Mouse (Mus musculus): ENCODE measurements around the gene Ipo13. TPM values are rescaled to one million over a fixed set of nuclear protein-coding genes. Genes with fewer than 3 reads are reported as not detected.

Gene Ipo13
- polyA plus RNA-seq, 2 experiments, result 38.8 to 63.4 TPM

DNA sequence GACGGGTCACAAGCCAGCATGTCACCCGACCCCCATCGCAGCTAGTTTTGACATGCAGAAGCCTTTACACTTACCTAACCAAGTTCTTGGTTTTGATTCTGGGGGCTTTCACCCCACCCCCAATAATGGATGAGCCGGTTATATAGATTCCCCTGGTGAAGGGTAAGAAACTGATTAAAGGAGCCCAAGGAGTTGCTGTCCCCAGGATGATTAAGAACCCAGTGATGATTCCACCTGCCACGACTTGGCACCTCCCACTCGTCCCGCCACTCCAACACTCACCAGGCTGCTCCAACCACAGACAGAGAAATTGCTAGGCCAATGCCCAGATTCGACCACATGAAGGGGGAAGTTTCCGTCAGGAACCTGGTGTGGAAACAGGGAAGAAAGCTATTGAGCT is 28.8 kb downstream of the Ipo13 start:
- Histone ChIP-seq H3K9me3 (ENCODE audit: control insufficient read depth, low read length) (no peaks in the 10 kb centered on the region), H3K27ac (replicated peaks; ENCODE audit: low read depth, low read length) (no peak overlapping the region), H3K4me2 (replicated peaks; ENCODE audit: low read depth, low read length, severe bottlenecking) (peak overlapping the region; percentile 93), H3K36me3 (ENCODE audit: control insufficient read depth, insufficient read depth, low read length) (peaks cover 37% of the 10 kb centered on the region), H3K4me3 (replicated peaks; ENCODE audit: low read length) (peak overlapping the region; percentile 94), H3K4me1 (ENCODE audit: control insufficient read depth, insufficient read depth, low read length) (peaks cover 17% of the 10 kb centered on the region), H3K27me3 (ENCODE audit: control insufficient read depth, insufficient read depth, low read length) (no peaks in the 10 kb centered on the region), H3K9ac (ENCODE audit: low read depth, low read length, severe bottlenecking) (peak overlapping the region; percentile 67; the same call in 1 of the 2 replicates)
- no peak for TF ChIP-seq POLR2A (IDR thresholded peaks at IDR 0.05; ENCODE audit: borderline replicate concordance, extremely low read depth, insufficient read depth, insufficient read length)
- ATAC-seq (ENCODE audit: low FRiP score, low read depth), result no peak
- no peak for DNase-seq (ENCODE audit: low spot score)
- WGBS, result 80% methylated on average over 9 of the region's 9 CpGs

DNA sequence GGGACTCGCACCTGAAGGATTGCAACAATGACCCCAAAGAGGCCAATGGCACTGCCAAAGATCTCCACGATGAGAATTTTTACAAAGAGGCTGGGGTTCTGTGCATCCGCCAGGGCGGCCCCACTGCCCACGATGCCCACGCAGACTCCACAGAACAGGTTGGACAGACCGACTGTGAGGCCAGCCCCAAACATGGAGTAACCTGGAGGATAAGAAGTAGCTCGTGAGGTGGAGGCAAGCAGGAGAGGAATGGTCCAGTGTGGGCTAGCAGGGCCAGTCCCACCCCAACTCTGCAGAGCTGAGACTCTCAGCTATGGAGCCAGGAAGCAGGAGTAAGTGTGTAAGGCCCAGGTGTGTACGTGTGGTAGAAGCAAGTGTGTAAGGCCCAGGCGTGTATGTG is 29.7 kb downstream of the Ipo13 start:
- TF ChIP-seq POLR2A (IDR thresholded peaks at IDR 0.05; ENCODE audit: borderline replicate concordance, extremely low read depth, insufficient read depth, insufficient read length), result no peak

DNA sequence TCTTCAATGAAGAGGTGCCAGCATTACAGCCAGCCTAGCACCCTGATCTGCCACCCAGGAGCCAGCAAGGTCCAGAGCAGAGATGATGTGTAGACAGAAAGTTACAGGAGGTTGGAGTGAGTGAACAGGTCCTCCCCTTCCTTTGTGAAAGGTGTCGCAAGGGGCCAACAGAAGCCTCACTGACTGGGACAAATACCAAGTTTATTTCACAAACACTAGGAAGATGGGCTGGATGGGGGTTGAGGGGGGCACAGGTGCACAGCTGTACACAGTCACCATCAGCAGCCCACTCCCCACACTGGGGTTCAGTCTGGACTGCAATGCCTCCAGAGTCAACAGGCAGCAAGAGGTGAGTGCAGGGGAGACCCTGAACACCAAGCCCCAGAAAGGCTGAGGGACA is 30.7 kb downstream of the Ipo13 start:
- Histone ChIP-seq H3K4me2 (replicated peaks; ENCODE audit: low read depth, low read length, severe bottlenecking) (peak overlapping the region; percentile 83), H3K9ac (ENCODE audit: low read depth, low read length, severe bottlenecking) (0 out of 2 replicates have a peak overlapping the region, but pooled peaks have one; percentile 9), H3K4me3 (replicated peaks; ENCODE audit: low read length) (peak overlapping the region; percentile 79), H3K36me3 (ENCODE audit: control insufficient read depth, insufficient read depth, low read length) (peaks cover 44% of the 10 kb centered on the region), H3K27me3 (ENCODE audit: control insufficient read depth, insufficient read depth, low read length) (no peaks in the 10 kb centered on the region), H3K9me3 (ENCODE audit: control insufficient read depth, low read length) (no peaks in the 10 kb centered on the region), H3K27ac (replicated peaks; ENCODE audit: low read depth, low read length) (no peak overlapping the region), H3K4me1 (ENCODE audit: control insufficient read depth, insufficient read depth, low read length) (peaks cover 14% of the 10 kb centered on the region)
- no peak for ATAC-seq (ENCODE audit: low FRiP score, low read depth)
- TF ChIP-seq POLR2A (IDR thresholded peaks at IDR 0.05; ENCODE audit: borderline replicate concordance, extremely low read depth, insufficient read depth, insufficient read length), result no peak
- no peak for DNase-seq (ENCODE audit: low spot score)
- WGBS, result 92% methylated on average over 1 of the region's 1 CpGs

More for the DNA sequence above, 29.7 kb downstream of the Ipo13 start:
- H3K4me1 ChIP-seq (ENCODE audit: control insufficient read depth, insufficient read depth, low read length), result peaks cover 14% of the 10 kb centered on the region
- H3K4me3 ChIP-seq (replicated peaks; ENCODE audit: low read length), result no peak overlapping the region
- no peak overlapping the region for H3K27ac ChIP-seq (replicated peaks; ENCODE audit: low read depth, low read length)
- H3K9ac ChIP-seq (ENCODE audit: low read depth, low read length, severe bottlenecking), result no peak overlapping the region
- ATAC-seq (ENCODE audit: low FRiP score, low read depth), result no peak
- no peak overlapping the region for H3K4me2 ChIP-seq (replicated peaks; ENCODE audit: low read depth, low read length, severe bottlenecking)
- H3K9me3 ChIP-seq (ENCODE audit: control insufficient read depth, low read length), result no peaks in the 10 kb centered on the region
- 93% methylated on average over 10 of the region's 10 CpGs for WGBS
- peaks cover 42% of the 10 kb centered on the region for H3K36me3 ChIP-seq (ENCODE audit: control insufficient read depth, insufficient read depth, low read length)
- DNase-seq (ENCODE audit: low spot score), result no peak
- no peaks in the 10 kb centered on the region for H3K27me3 ChIP-seq (ENCODE audit: control insufficient read depth, insufficient read depth, low read length)

GRCm38 (mm10) chr4:117882701-117883691 is 31.8 kb downstream of the Ipo13 start, which contains the start of gene B4galt2:
B4galt2 (minus strand) TSS chr4:117883487.
- Histone ChIP-seq H3K27me3 (ENCODE audit: control insufficient read depth, insufficient read depth, low read length) (no peaks in the 10 kb centered on the region), H3K4me3 (replicated peaks; ENCODE audit: low read length) (peak within 1 kb of the TSS; percentile 79), H3K9ac (ENCODE audit: low read depth, low read length, severe bottlenecking) (peak within 1 kb of the TSS; percentile 87), H3K4me2 (replicated peaks; ENCODE audit: low read depth, low read length, severe bottlenecking) (peak within 1 kb of the TSS; percentile 83), H3K36me3 (ENCODE audit: control insufficient read depth, insufficient read depth, low read length) (peaks cover 53% of the 10 kb centered on the region), H3K9me3 (ENCODE audit: control insufficient read depth, low read length) (no peaks in the 10 kb centered on the region), H3K4me1 (ENCODE audit: control insufficient read depth, insufficient read depth, low read length) (peaks cover 14% of the 10 kb centered on the region), H3K27ac (replicated peaks; ENCODE audit: low read depth, low read length) (peak within 1 kb of the TSS; percentile 76)
- DNase-seq (ENCODE audit: low spot score), result peak; percentile 67
- TF ChIP-seq POLR2A (IDR thresholded peaks at IDR 0.05; ENCODE audit: borderline replicate concordance, extremely low read depth, insufficient read depth, insufficient read length), result 0 out of 2 replicates have a peak, but pooled peaks have one; percentile 30
- under 1% methylated on average over 38 of the region's 103 CpGs for WGBS
- peak; percentile 56 for ATAC-seq (ENCODE audit: low FRiP score, low read depth)

GRCm38 (mm10) chr4:117878703-117879102 is 36.1 kb downstream of the Ipo13 start:
- no peak for TF ChIP-seq POLR2A (IDR thresholded peaks at IDR 0.05; ENCODE audit: borderline replicate concordance, extremely low read depth, insufficient read depth, insufficient read length)
- ATAC-seq (ENCODE audit: low FRiP score, low read depth) (no peak), DNase-seq (ENCODE audit: low spot score) (no peak)
- peaks cover 55% of the 10 kb centered on the region for H3K36me3 ChIP-seq (ENCODE audit: control insufficient read depth, insufficient read depth, low read length)
- H3K27ac ChIP-seq (replicated peaks; ENCODE audit: low read depth, low read length), result no peak overlapping the region
- H3K4me3 ChIP-seq (replicated peaks; ENCODE audit: low read length), result no peak overlapping the region
- 75% methylated on average over 5 of the region's 5 CpGs for WGBS
- no peaks in the 10 kb centered on the region for H3K27me3 ChIP-seq (ENCODE audit: control insufficient read depth, insufficient read depth, low read length)
- no peaks in the 10 kb centered on the region for H3K9me3 ChIP-seq (ENCODE audit: control insufficient read depth, low read length)
- no peak overlapping the region for H3K4me2 ChIP-seq (replicated peaks; ENCODE audit: low read depth, low read length, severe bottlenecking)
- H3K4me1 ChIP-seq (ENCODE audit: control insufficient read depth, insufficient read depth, low read length), result peaks cover 8% of the 10 kb centered on the region; the same call in 1 of the 2 replicates
- no peak overlapping the region for H3K9ac ChIP-seq (ENCODE audit: low read depth, low read length, severe bottlenecking)

Measured in limb, embryonic 14.5 days (tissue).